In genomic region chr5:50820674-50821073, GRCm38 (mm10) we compare ENCODE assay signal across 29 mouse cellular contexts.
"Had no signal": no experiment of that assay in that cellular context is flagged by ENCODE, and none has a peak within 500 bp of the region (broad histone marks: within the 10 kb centered on the region; RNA-seq: fewer than 3 reads in every experiment).

No protein-coding gene starts in this region.

- H3K27ac ChIP-seq: embryonic facial prominence, embryonic 10.5 days; embryonic facial prominence, embryonic 12.5 days; embryonic facial prominence, embryonic 13.5 days; embryonic facial prominence, embryonic 15.5 days; forebrain, embryonic 10.5 days; forebrain, embryonic 12.5 days; forebrain, embryonic 13.5 days; forebrain, embryonic 15.5 days; gastrocnemius, adult 2 months; heart, adult 2 months had no signal

- DNase-seq: cerebellum, adult 2 months; cerebellum, adult 8-10 months; cerebellum, adult 9-10 months; cerebellum, adult 9-11 months; cerebellum, postnatal 10 days; cerebellum, postnatal 14 days; cerebellum, postnatal 25 days; cerebellum, postnatal 36 days; embryo, embryonic 11 days; forebrain, postnatal 0 days; gastrocnemius, adult 2 months; gastrocnemius, postnatal 10 days; gastrocnemius, postnatal 14 days; gastrocnemius, postnatal 25 days; gastrocnemius, postnatal 36 days; heart, adult 11 months; heart, adult 18-20 months; heart, adult 2 months had no signal

- H3K27me3 ChIP-seq: embryonic facial prominence, embryonic 12.5 days; embryonic facial prominence, embryonic 13.5 days; embryonic facial prominence, embryonic 15.5 days; forebrain, embryonic 12.5 days; forebrain, embryonic 13.5 days; forebrain, embryonic 15.5 days had no signal

- H3K9me3 ChIP-seq: embryonic facial prominence, embryonic 10.5 days; embryonic facial prominence, embryonic 12.5 days; embryonic facial prominence, embryonic 13.5 days; embryonic facial prominence, embryonic 15.5 days; forebrain, embryonic 10.5 days; forebrain, embryonic 12.5 days; forebrain, embryonic 13.5 days; forebrain, embryonic 15.5 days had no signal

- H3K4me3 ChIP-seq: embryonic facial prominence, embryonic 10.5 days; embryonic facial prominence, embryonic 12.5 days; embryonic facial prominence, embryonic 13.5 days; embryonic facial prominence, embryonic 15.5 days; erythroblast, embryonic 14.5 days; forebrain, embryonic 10.5 days; forebrain, embryonic 12.5 days; forebrain, embryonic 13.5 days; forebrain, embryonic 15.5 days; gastrocnemius, adult 2 months; heart, adult 2 months had no signal

- H3K4me2 ChIP-seq: embryonic facial prominence, embryonic 12.5 days; embryonic facial prominence, embryonic 13.5 days; embryonic facial prominence, embryonic 15.5 days; forebrain, embryonic 12.5 days; forebrain, embryonic 13.5 days; forebrain, embryonic 15.5 days had no signal

- ATAC-seq: forebrain, embryonic 13.5 days; forebrain, embryonic 14.5 days; forebrain, embryonic 15.5 days; forebrain, embryonic 16.5 days; forebrain, postnatal 0 days had no signal

- H3K9ac ChIP-seq: embryonic facial prominence, embryonic 12.5 days; embryonic facial prominence, embryonic 13.5 days; embryonic facial prominence, embryonic 15.5 days; forebrain, embryonic 12.5 days; forebrain, embryonic 13.5 days; forebrain, embryonic 15.5 days; forebrain, postnatal 0 days had no signal

- H3K4me1 ChIP-seq: embryonic facial prominence, embryonic 10.5 days; embryonic facial prominence, embryonic 12.5 days; embryonic facial prominence, embryonic 13.5 days; embryonic facial prominence, embryonic 15.5 days; forebrain, embryonic 10.5 days; forebrain, embryonic 12.5 days; forebrain, embryonic 13.5 days; forebrain, embryonic 15.5 days had no signal

- H3K36me3 ChIP-seq: embryonic facial prominence, embryonic 10.5 days; embryonic facial prominence, embryonic 12.5 days; embryonic facial prominence, embryonic 13.5 days; embryonic facial prominence, embryonic 15.5 days; forebrain, embryonic 10.5 days; forebrain, embryonic 12.5 days; forebrain, embryonic 15.5 days had no signal
